Mouse (Mus musculus) brain, embryonic 14.5 days (tissue): ENCODE measurements at regions not wholly inside any gene's neighbourhood (a gene's known extent, or its start where the extent isn't known, plus 50 kb on each side); places are given as distances from the start of the nearest gene placed in this dataset.

Source experiments
- CTCF ChIP-seq: fragments of 200-500 bp; IDR thresholded peaks from 2 replicates; pipeline ENCODE4 v1.5.1; 2012; ENCODE audit warnings: inconsistent platforms, mild to moderate bottlenecking, moderate library complexity, borderline replicate concordance; ENCODE audit not compliant: insufficient read depth, insufficient read length; ENCODE audit errors: extremely low read depth
- POLR2A ChIP-seq: fragments of 200-500 bp; IDR thresholded peaks from 2 replicates; pipeline ENCODE4 v1.6.1; 2012; ENCODE audit warnings: mild to moderate bottlenecking, inconsistent platforms, borderline replicate concordance; ENCODE audit not compliant: poor library complexity, insufficient read depth, insufficient read length, severe bottlenecking; ENCODE audit errors: extremely low read depth

DNA sequence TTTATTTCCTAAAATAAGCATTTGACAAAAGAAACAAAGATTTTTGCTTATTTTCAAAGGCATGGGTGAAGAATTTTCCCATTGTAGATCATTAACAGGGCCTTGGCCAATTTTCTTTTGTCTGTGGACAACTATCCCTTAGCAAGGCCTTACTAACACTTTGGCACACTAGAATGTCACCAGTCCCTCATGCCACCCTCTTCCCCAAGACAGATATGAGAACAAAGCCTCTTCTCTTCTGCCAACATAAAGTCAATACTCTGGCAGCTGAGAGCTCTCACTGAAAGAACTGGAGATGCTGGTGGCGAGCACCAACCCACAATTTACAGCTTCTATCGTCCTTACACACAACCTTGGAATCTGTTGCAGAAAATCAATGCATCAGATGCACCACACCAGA lies 215.1 kb upstream of the Tmeff2 start:
- TF ChIP-seq CTCF (no peak), POLR2A (no peak)
